Mouse (Mus musculus) induced T-regulatory cell, adult 2 months (primary cell): ENCODE measurements around the gene Ror1.

Experiments used
- DNase-seq: peaks from one replicate; pipeline ENCODE4 v3.0.0-alpha.2; 2012; ENCODE audit warnings: low read depth

Ror1 gene

GRCm38 (mm10) chr4:100253401-100253800, 157.8 kb downstream of the Ror1 start:
- no peak for DNase-seq

GRCm38 (mm10) chr4:100253831-100254230, 158.2 kb downstream of the Ror1 start:
- no peak for DNase-seq

GRCm38 (mm10) chr4:100258462-100258861, 162.9 kb downstream of the Ror1 start:
- no peak for DNase-seq

- no peak for DNase-seq
Measured at GRCm38 (mm10) chr4:100263917-100264316, 168.3 kb downstream of the Ror1 start.

- no peak for DNase-seq
Measured at GRCm38 (mm10) chr4:100271059-100271735, 175.6 kb downstream of the Ror1 start.

- no peak for DNase-seq
Measured at GRCm38 (mm10) chr4:100271736-100272127, 176.1 kb downstream of the Ror1 start.

GRCm38 (mm10) chr4:100273356-100273755, 177.8 kb downstream of the Ror1 start:
- DNase-seq, result no peak

- no peak for DNase-seq
Measured at GRCm38 (mm10) chr4:100273807-100274480, 178.4 kb downstream of the Ror1 start.

- DNase-seq, result no peak
Measured at GRCm38 (mm10) chr4:100276482-100276881, 180.9 kb downstream of the Ror1 start.

- no peak for DNase-seq
Measured at GRCm38 (mm10) chr4:100276970-100277369, 181.4 kb downstream of the Ror1 start.

- DNase-seq, result no peak
Measured at GRCm38 (mm10) chr4:100283171-100283880, 187.7 kb downstream of the Ror1 start.

GRCm38 (mm10) chr4:100284528-100284927, 188.9 kb downstream of the Ror1 start:
- DNase-seq, result no peak

GRCm38 (mm10) chr4:100286111-100286541, 190.5 kb downstream of the Ror1 start:
- no peak for DNase-seq

- no peak for DNase-seq
Measured at GRCm38 (mm10) chr4:100286800-100287199, 191.2 kb downstream of the Ror1 start.

GRCm38 (mm10) chr4:100287829-100288228, 192.2 kb downstream of the Ror1 start:
- DNase-seq, result no peak

GRCm38 (mm10) chr4:100291015-100291651, 195.5 kb downstream of the Ror1 start:
- DNase-seq, result no peak

- no peak for DNase-seq
Measured at GRCm38 (mm10) chr4:100297678-100298077, 202.1 kb downstream of the Ror1 start.

- no peak for DNase-seq
Measured at GRCm38 (mm10) chr4:100298566-100298965, 203.0 kb downstream of the Ror1 start.

- no peak for DNase-seq
Measured at GRCm38 (mm10) chr4:100300171-100300570, 204.6 kb downstream of the Ror1 start.

- DNase-seq, result no peak
Measured at GRCm38 (mm10) chr4:100301423-100301822, 205.8 kb downstream of the Ror1 start.

- no peak for DNase-seq
Measured at GRCm38 (mm10) chr4:100307365-100307764, 211.8 kb downstream of the Ror1 start.

- no peak for DNase-seq
Measured at GRCm38 (mm10) chr4:100311775-100312537, 216.4 kb downstream of the Ror1 start.
